Mouse (Mus musculus) adrenal gland, postnatal 10 days (tissue): ENCODE results near the gene Gm4707. TPM values are rescaled to one million over a fixed set of nuclear protein-coding genes. Genes with fewer than 3 reads are reported as not detected.
"Not testable (repeated sequence)": the region's sequence is repeated elsewhere in the genome, so short reads cannot be mapped to it uniquely, and the experiment has no call there.

Experiments
- DNase-seq: peaks from one replicate; pipeline ENCODE4 v3.0.0; 2021; ENCODE audit warnings: mixed read lengths
- long read RNA-seq, 2 experiments: library from polyadenylated mRNA; stranded (forward); transcript quantifications; one replicate each; pipeline ENCODE4 v2.0.0; 2021
- total RNA-seq, 2 experiments: library from RNA; stranded (reverse); gene quantifications; 2 replicates each; pipeline ENCODE4 v1.2.3; 2021

The Gm4707 gene
- 1 to 10 TPM; 1.7 to 3.3 TPM for total RNA-seq
- long read RNA-seq, experiment 1: 0 reads
- long read RNA-seq, experiment 2: 0 reads

- DNase-seq: no peak
These were observed at the start of gene Gm4707 for GRCm38 (mm10) chr17:71459818-71460217. Gm4707 (minus strand) TSS chr17:71459918.

- DNase-seq: no peak
These were observed 47.1 kb upstream of the Gm4707 start for GRCm38 (mm10) chr17:71506832-71507231.

GRCm38 (mm10) chr17:71495784-71496183, 36.1 kb upstream of the Gm4707 start:
- DNase-seq: no peak

GRCm38 (mm10) chr17:71491332-71491686, 31.6 kb upstream of the Gm4707 start:
- peak; percentile 26 for DNase-seq

GRCm38 (mm10) chr17:71490666-71491331, 31.1 kb upstream of the Gm4707 start:
- DNase-seq: no peak

- no peak for DNase-seq
These were observed 30.2 kb upstream of the Gm4707 start for GRCm38 (mm10) chr17:71489703-71490461.

GRCm38 (mm10) chr17:71486231-71486851, 26.6 kb upstream of the Gm4707 start:
- peak; percentile 31 for DNase-seq

- DNase-seq: no peak
These were observed 26.1 kb upstream of the Gm4707 start for GRCm38 (mm10) chr17:71485791-71486230.

- DNase-seq: no peak
These were observed 25.0 kb upstream of the Gm4707 start for GRCm38 (mm10) chr17:71484711-71485110.

GRCm38 (mm10) chr17:71483418-71484060, 23.8 kb upstream of the Gm4707 start:
- no peak for DNase-seq

GRCm38 (mm10) chr17:71479381-71479901, 19.7 kb upstream of the Gm4707 start:
- no peak for DNase-seq

- no peak for DNase-seq
These were observed 17.8 kb upstream of the Gm4707 start for GRCm38 (mm10) chr17:71477481-71477880.

- DNase-seq: peak; percentile 30
These were observed 16.8 kb upstream of the Gm4707 start for GRCm38 (mm10) chr17:71476346-71477020.

GRCm38 (mm10) chr17:71475705-71476089, 16.0 kb upstream of the Gm4707 start:
- DNase-seq: peak; percentile 74

GRCm38 (mm10) chr17:71474762-71475704, 15.3 kb upstream of the Gm4707 start, which contains the start of gene Smchd1:
Smchd1 (minus strand) TSS chr17:71475343.
- peak; percentile 96 for DNase-seq

GRCm38 (mm10) chr17:71474128-71474527, 14.4 kb upstream of the Gm4707 start:
- no peak for DNase-seq

- DNase-seq: no peak
These were observed 11.5 kb upstream of the Gm4707 start for GRCm38 (mm10) chr17:71471261-71471660.

GRCm38 (mm10) chr17:71460312-71460711, 594 bp upstream of the Gm4707 start:
- no peak for DNase-seq

GRCm38 (mm10) chr17:71457361-71457760, 2.4 kb downstream of the Gm4707 start:
- DNase-seq: not testable (repeated sequence)

- DNase-seq: no peak
These were observed 14.5 kb downstream of the Gm4707 start for GRCm38 (mm10) chr17:71445191-71445590.

GRCm38 (mm10) chr17:71444718-71445117, 15.0 kb downstream of the Gm4707 start:
- DNase-seq: no peak
